Mouse (Mus musculus): ENCODE data around the gene Mtch2.
A peak's percentile ranks its signal among the peaks of the same experiment; 100 is the strongest.
"Not testable (repeated sequence)": the region's sequence is repeated elsewhere in the genome, so short reads cannot be mapped to it uniquely, and the experiment has no call there.

The Mtch2 gene

DNA sequence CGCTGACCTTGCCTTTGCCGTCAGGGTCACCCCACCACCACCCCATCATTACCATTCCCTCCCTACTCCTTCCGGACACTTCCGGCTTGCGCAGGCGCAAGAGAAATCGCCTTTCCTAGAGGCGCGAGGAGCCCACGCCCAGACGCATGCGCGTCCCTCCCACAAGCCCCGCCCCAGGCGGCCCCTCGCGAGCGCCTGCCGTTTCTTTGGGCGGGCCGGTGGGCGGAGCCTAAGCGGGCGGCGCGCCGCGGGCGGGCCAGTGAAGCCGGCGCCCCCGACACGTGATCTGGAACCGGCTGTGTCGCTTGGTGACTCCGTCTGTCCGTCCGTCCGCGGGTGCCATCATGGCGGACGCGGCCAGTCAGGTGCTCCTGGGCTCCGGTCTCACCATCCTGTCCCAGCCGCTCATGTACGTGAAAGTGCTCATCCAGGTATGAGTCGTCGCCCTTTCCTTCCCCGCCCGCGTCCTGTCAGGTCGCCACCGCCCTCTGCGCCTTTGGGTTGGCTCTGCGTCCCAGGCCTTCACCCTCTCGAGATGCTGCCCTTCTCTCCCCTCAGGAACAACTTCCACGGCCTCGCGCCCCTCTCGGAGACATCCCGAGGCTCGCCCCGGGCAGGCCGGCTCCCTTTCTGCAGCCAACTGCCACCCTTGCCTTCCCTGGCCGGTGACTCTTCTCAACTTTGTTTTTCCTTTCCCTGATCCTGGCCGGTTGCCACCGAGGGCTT is at the start of gene Mtch2:
Gene Mtch2, plus strand, starts transcription at position 201 of the 726 bp plus-strand sequence.
- peak; percentile 43 for DNase-seq (ENCODE audit: extremely low read depth, low read depth, low spot score)

GRCm38 (mm10) chr2:90808241-90809126 is 38.5 kb upstream of the Mtch2 start:
- no peak for DNase-seq (ENCODE audit: extremely low read depth, low read depth, low spot score)

DNA sequence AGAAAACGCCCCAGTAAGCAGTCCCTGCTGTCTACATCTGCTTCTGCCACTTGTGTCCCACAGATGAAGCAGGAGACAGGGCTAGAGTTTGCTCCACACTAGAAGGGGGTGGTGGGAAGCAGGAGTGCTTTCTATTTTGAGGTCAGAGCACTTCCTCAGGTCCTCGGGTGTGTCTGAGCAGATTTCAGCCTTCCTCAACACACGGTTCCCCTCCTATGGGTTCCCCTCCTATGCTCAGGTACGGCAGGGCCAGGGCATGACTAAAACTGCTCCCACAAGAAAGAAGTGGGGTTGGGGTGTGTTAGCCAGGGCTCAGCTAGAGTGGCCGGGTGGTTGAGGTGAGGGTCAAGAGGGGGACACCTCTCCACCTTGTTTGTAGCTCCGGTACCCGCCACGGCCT is 36.2 kb upstream of the Mtch2 start:
- DNase-seq (ENCODE audit: extremely low read depth, low read depth, low spot score) = no peak

GRCm38 (mm10) chr2:90815266-90815665 is 31.7 kb upstream of the Mtch2 start:
- no peak for DNase-seq (ENCODE audit: extremely low read depth, low read depth, low spot score)

GRCm38 (mm10) chr2:90816144-90816543 is 30.8 kb upstream of the Mtch2 start:
- DNase-seq (ENCODE audit: extremely low read depth, low read depth, low spot score) = no peak

DNA sequence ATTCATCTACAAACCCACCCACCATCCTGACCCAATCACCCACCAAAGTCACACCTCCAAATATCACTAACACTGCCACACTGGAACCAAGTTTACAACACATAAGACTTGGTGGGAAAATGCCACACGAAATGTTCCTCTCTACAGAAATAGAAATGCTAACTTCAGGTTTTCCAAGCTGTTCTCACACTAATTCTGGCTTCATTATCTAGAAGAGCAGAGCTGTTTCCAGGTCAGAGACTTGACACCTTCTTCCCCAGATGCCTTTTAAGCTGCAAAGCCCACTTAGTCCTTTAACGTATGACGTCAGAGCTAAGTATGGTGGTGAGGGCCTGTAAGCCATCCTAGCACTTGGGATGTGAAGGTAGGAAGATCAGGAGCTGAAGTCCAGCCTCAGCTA is 28.2 kb upstream of the Mtch2 start:
- DNase-seq (ENCODE audit: extremely low read depth, low read depth, low spot score) = no peak

DNA sequence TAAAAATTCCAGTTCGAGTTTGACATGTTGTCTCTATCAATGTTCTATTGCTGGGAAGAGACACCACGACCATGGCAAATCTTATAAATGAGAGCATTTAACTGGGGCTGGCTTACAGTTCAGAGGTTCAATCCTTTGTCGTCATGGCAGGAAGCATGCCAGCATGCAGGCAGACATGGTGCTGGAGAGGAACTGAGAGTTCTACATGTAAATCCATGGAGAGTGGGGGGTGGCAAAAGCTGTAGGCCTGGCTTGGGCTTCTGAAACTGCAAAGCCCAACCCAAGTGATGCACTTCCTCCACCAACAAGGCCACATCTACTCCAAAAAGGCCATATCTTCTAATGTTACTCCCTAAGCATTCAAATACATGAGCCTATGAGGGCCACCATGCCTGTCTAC is 26.1 kb upstream of the Mtch2 start:
- no peak for DNase-seq (ENCODE audit: extremely low read depth, low read depth, low spot score)

- no peak for DNase-seq (ENCODE audit: extremely low read depth, low read depth, low spot score)
Observed at GRCm38 (mm10) chr2:90822978-90823377, 24.0 kb upstream of the Mtch2 start.

DNA sequence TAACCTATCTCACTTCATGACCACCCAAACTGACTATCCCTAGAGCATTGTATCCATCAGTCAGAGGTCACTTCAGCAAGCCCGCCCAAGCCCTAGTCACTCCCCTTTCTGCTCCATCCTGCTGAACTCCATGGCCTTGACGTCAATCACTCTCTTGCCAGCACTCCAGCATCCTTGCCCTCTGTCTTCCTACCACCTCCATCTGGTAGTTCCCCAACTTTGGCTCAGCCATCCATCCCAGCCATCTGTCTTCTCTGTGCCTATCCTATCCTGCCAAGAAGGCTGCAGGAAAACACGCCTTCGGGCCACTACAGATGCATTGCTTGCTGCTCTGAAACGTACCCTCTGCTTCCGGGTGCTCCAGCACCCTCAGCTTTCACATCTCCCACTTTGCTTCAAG is 23.2 kb upstream of the Mtch2 start:
- DNase-seq (ENCODE audit: extremely low read depth, low read depth, low spot score) = no peak

GRCm38 (mm10) chr2:90824528-90824927 is 22.4 kb upstream of the Mtch2 start:
- DNase-seq (ENCODE audit: extremely low read depth, low read depth, low spot score) = not testable (repeated sequence)

GRCm38 (mm10) chr2:90825515-90826172 is 21.3 kb upstream of the Mtch2 start:
- no peak for DNase-seq (ENCODE audit: extremely low read depth, low read depth, low spot score)

DNA sequence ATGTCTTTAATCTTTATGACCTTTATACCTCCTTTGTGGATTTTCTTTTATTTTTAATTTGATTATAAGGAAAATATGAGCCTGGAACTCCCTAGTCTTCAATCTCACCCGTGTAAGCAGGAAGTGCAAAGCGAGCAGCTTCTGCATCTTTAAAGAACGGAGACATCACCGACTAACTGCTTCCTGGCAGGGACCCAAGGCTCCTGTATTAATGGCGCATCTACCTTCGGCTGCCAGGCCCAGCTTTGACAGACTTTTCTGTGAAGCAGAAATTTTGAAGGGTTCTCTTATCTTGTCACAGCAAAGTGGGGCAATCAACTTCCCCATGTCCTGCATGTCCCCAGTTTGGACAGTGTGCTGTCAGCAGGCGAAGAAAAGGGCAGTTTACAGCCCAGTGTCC is 18.2 kb upstream of the Mtch2 start:
- DNase-seq (ENCODE audit: extremely low read depth, low read depth, low spot score) = no peak

- DNase-seq (ENCODE audit: extremely low read depth, low read depth, low spot score) = no peak
Observed at GRCm38 (mm10) chr2:90833502-90833901, 13.5 kb upstream of the Mtch2 start.

GRCm38 (mm10) chr2:90838621-90839020 is 8.3 kb upstream of the Mtch2 start:
- no peak for DNase-seq (ENCODE audit: extremely low read depth, low read depth, low spot score)

DNA sequence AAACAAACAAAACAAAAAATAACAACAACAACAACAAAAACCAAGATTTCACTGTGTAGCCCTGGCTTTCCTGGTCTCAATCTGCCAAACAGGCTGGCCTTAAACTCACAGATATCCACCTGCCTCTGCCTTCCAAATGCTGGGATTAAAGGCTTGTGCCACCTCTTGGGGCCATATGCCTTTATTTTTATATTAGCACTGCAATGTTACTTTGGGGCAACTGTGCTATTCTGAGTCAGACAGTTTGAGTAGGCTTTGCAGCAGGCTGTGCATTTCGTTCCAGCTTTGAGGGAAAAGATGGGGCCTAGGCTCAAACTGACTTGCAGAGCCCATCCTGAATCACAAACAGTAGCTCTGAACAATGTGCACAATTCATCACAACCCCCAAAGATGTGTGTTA is 3.3 kb upstream of the Mtch2 start:
- no peak for DNase-seq (ENCODE audit: extremely low read depth, low read depth, low spot score)

- no peak for DNase-seq (ENCODE audit: extremely low read depth, low read depth, low spot score)
Observed at GRCm38 (mm10) chr2:90844262-90844661, 2.7 kb upstream of the Mtch2 start.

- DNase-seq (ENCODE audit: extremely low read depth, low read depth, low spot score) = no peak
Observed at GRCm38 (mm10) chr2:90845234-90845633, 1.7 kb upstream of the Mtch2 start.

- DNase-seq (ENCODE audit: extremely low read depth, low read depth, low spot score) = no peak
Observed at GRCm38 (mm10) chr2:90846171-90846570, 784 bp upstream of the Mtch2 start.

DNA sequence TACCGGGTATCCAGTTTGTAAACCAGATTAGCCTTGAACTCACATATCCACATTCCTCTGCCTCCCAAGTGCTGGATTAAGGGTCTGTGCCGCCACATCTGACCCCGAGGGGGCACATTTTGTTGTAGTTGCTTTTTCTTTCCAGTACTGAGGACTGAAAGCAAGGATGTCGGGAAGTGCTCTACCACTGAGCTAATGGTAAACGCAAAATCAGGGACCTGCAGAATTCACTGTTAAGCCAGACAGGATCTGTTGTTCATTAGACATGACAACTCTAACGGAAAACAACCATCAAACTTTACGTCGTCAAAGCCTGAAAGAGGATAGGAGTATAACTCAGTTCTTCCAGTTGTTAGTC is 379 bp upstream of the Mtch2 start:
- DNase-seq (ENCODE audit: extremely low read depth, low read depth, low spot score) = no peak

DNA sequence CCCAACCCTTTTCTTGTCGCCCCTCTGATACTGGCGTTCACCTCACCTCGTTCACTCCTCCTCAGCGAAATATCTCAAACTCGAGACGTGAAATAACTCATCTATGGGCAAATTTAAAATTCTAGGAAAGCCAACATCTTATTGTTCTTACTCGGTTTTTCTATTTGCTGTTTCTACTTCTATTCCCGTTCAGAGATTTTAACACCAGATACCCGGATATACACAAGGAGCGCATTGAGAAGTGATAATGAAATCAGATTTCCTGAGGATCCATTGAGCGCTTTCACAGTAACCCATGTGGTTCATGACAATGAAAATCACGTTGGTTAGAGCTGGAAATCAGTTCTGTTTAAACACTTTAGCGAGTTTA is 711 bp downstream of the Mtch2 start:
- DNase-seq (ENCODE audit: extremely low read depth, low read depth, low spot score) = no peak

DNA sequence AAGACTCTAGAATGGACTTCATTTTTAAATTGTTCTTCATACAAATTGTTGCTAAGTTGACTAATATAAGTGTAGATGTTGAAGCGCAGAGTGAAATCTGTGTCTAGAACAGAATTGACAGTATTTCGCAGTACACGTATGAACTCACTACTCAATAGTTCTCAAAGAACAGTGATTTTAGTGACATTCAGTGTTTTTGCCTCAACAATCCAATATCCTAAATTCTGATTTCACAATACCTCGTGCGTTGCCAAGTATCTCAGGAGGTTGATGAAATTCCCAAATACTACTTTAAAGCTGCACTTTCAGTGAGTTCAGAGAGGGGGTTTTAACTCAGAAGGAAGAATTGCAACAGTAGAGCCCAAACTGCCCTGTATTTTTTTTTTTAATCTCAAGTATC is 1.4 kb downstream of the Mtch2 start:
- no peak for DNase-seq (ENCODE audit: extremely low read depth, low read depth, low spot score)

DNA sequence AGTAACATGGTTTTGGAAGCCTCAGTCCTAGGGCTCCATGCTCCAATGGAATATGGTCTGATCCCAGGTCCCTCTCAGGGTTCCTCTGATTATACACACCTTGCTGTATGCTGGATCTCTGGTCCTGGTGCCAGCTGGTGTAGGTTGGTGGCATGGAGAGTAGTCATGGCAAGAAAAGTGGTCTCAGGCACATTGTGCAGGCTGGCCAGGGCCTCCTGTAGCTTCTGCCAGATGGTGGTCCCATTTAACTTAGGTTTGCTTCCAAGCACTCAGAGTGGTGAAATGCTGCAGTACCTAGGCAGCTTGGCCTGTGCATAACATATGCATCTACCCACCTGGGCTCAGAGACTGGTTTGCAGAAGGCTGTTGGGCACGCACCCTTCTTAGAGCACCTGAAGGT is 3.4 kb downstream of the Mtch2 start:
- DNase-seq (ENCODE audit: extremely low read depth, low read depth, low spot score) = no peak

Data from fat pad, adult 2 months (tissue).